Comparison of ENCODE assay signal across 3 mouse cellular contexts in the genomic region with DNA sequence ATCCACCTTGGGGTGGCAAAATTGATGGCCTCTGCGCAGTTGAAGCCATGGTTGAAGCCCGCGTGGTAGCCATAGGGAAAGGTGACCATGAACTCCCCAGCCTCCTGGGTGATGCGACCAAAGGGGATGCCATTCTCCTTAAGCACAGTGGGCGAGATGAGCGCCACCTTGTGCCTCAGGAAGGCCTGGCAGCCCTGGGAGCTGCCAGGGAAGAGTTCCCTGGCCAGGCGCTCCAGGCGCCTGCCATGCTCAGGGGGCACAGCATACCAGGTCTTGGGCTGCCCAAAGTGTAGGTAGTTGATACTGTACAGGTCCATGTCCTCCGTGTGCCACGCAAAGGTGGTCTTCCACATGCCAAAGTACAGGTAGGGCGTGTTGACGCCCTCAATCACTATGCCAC. TPM values are rescaled to one million over a fixed set of nuclear protein-coding genes. Genes with fewer than 3 reads are reported as not detected.
"Had no signal": no experiment of that assay in that cellular context is flagged by ENCODE, and none has a peak within 500 bp of the region (broad histone marks: within the 10 kb centered on the region; RNA-seq: fewer than 3 reads in every experiment).

No protein-coding gene starts in this region.

RNA-seq across cellular contexts. Expression of a gene that starts 36.6 kb away (rescaled TPM):
- polyA plus RNA-seq: large intestine, adult 2 months; limb, embryonic 11.5 days; liver, embryonic 15.5 days had no signal
